8 mouse cellular contexts compared by ENCODE assay signal in the genomic region with DNA sequence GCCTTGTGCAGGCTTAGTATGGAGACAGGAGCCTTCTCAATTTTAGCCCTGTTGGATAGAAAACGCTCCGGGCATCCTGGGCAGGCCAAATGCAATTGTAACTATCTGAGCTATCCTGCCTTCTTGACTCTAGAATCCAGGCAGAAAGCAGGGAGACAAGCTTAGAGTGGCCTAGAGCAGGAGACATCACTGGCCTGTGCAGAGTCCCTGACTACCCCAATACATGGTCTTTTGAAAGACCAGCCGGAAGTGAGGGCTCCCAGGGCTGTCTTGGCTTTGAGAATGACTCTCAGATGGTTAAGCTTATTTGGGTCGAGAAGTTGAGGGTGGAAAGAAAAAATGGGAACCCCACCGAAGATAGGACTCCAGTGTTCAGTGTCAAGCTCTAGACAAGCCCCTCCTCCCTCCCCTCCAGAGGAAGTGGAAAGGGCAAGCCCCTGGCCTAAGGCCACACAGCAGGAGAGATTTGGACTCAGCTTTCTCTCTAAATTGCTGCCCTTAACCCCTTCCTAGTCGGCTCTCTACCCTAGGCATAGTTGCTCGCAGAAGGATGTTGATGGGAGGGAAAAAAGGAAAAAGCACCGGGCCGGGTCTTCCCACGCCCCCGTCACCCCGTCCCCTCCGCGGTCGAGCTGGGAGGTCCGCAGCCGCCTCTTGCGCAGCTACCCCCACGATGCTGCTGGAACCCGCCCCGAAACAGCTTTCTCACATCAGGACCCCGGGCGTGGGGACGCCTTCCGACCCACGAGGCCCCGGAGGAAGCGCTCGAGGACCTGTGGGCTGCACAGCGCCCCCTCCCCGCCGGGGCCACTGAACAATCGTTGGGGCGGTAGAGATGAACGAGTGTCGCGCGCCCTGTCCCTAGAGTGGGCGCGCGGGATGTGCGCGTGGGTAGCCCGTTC.
A peak's percentile ranks its signal among the peaks of the same experiment; 100 is the strongest.
DNase-seq lines count a peak whose midpoint lies in the region; ATAC-seq and TF ChIP-seq lines count a peak whose summit lies in the region.

No protein-coding gene starts in this region.

- peaks cover 51% of the 10 kb centered on the region for H3K4me1 ChIP-seq in hindbrain, embryonic 15.5 days (replicated peaks)
- peaks cover 4% of the 10 kb centered on the region; the same call in 1 of the 2 replicates for H3K4me1 ChIP-seq in liver, adult 2 months (ENCODE audit: control insufficient read depth, insufficient read depth, low read length)

- 4% methylated on average over 44 of the region's 44 CpGs for WGBS in hindbrain, embryonic 15.5 days
- whole genome bisulfite sequencing in liver, adult 2 months, result 14% methylated on average over 44 of the region's 44 CpGs

- H3K4me3 ChIP-seq in hindbrain, embryonic 15.5 days, result peak overlapping the region; percentile 32
- peak overlapping the region; percentile 46 for H3K4me3 ChIP-seq in liver, adult 2 months (ENCODE audit: insufficient read depth, low read depth, low read length)

- peak overlapping the region; percentile 93 for H3K27ac ChIP-seq in hindbrain, embryonic 15.5 days (replicated peaks)
- H3K27ac ChIP-seq in liver, adult 2 months (replicated peaks; ENCODE audit: insufficient read depth, low read depth, low read length), result peak overlapping the region; percentile 87

- no peak for TF ChIP-seq CTCF in liver, adult 2 months (IDR thresholded peaks at IDR 0.05; ENCODE audit: low read depth, low read length)

- H3K9ac ChIP-seq in hindbrain, embryonic 15.5 days, result peak overlapping the region; percentile 50
- H3K9ac ChIP-seq in liver, adult 2 months (ENCODE audit: low read depth, low read length), result peak overlapping the region; percentile 73

- peak; percentile 60 to 79 for DNase-seq in left cerebral cortex, postnatal 25 days (ENCODE audit: low spot score in 2 of 2)
- no peak for DNase-seq in left cerebral cortex, adult 11 months (ENCODE audit: low spot score)
- DNase-seq in cerebellum, adult 8-10 months, result peak; percentile 54
- peak; percentile 60 to 67 for DNase-seq in gastrocnemius, adult 8-10 months (ENCODE audit: low spot score in 2 of 2)
- peak; percentile 52 for DNase-seq in liver, adult 2 months (ENCODE audit: extremely low read depth, low read depth, low spot score)
- peak; percentile 23 to 55 for DNase-seq in natural killer cell, adult 2 months (ENCODE audit: low spot score in 2 of 2)

- no peaks in the 10 kb centered on the region for H3K79me2 ChIP-seq in liver, adult 2 months (ENCODE audit: control insufficient read depth, insufficient read depth, low read length)

- no peak for TF ChIP-seq POLR2A in liver, adult 2 months (IDR thresholded peaks at IDR 0.05; ENCODE audit: extremely low read depth, insufficient read depth, low read length)

- no peak for ATAC-seq in hindbrain, embryonic 15.5 days (ENCODE audit: low FRiP score, low read depth)
- no peak for ATAC-seq in erythroid progenitor cell, adult 5-6 weeks (replicated peaks; ENCODE audit: low FRiP score, poor library complexity, severe bottlenecking)

- no peaks in the 10 kb centered on the region for H3K36me3 ChIP-seq in hindbrain, embryonic 15.5 days
- no peaks in the 10 kb centered on the region for H3K36me3 ChIP-seq in liver, adult 2 months (ENCODE audit: control insufficient read depth, insufficient read depth, low read length)

- peak overlapping the region; percentile 75 for H3K4me2 ChIP-seq in hindbrain, embryonic 15.5 days

- no peaks in the 10 kb centered on the region for H3K27me3 ChIP-seq in hindbrain, embryonic 15.5 days
- no peaks in the 10 kb centered on the region for H3K27me3 ChIP-seq in liver, adult 2 months (ENCODE audit: control insufficient read depth, insufficient read depth, low read length)

- intact Hi-C loops in left cerebral cortex, postnatal 25 days (cut with DNase I), result no loop called here

- no peaks in the 10 kb centered on the region for H3K9me3 ChIP-seq in hindbrain, embryonic 15.5 days
